Mouse (Mus musculus): ENCODE data around the gene Vmn2r80.

DNA sequence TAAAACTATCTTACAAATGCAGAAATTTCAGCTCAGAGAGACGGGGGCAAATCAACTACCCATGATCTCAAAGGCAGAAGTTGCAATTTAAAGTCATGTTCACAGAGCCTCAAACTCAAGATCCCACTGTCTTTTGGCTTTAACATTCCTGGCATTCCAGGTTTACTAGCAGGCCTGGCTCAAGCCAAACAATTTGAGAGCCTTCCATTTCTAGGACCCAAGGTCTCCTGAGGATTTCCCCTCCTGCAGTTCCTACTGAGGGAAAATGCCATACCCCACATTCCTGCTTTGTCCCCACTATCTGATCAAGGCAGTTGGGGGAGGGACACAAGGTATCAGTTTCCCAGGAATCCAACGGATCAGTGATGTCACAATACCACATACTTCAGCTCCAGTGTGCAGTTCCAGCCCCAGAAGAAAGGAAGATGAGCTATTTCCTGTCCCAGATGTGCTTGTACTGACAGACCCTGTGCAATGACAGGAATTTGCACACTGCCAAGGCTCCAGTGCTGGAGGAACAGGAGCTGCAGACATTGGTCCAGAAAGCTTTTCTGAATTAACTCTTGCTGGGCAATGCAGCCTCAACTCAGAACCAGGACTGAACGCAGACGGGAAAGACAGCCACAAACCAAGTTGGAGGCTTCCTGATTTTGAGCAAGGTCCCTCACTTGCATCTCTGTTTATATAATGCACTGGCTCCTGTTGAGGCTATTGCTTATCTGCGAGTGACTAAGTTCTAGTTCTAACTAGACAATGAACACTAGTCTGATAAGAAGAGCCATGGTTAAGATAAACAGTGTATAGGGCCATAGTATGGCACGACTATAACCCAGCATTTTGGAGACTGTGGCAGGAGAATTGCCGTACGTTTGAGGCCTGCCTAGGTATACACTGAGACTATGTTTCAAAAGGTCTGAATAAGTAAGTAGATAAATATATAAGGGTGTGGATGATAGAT, 42.0 kb upstream of the Vmn2r80 start:
- TF ChIP-seq CTCF (IDR thresholded peaks at IDR 0.05; ENCODE audit: borderline replicate concordance, extremely low read depth, insufficient read depth, insufficient read length), result no peak
- TF ChIP-seq POLR2A (IDR thresholded peaks at IDR 0.05; ENCODE audit: borderline replicate concordance, extremely low read depth, insufficient read depth, insufficient read length, poor library complexity, severe bottlenecking), result no peak
